Mouse (Mus musculus) urinary bladder, postnatal 14 days (tissue): ENCODE data around the gene Csf2rb.
A peak's percentile ranks its signal among the peaks of the same experiment; 100 is the strongest.
"Not testable (repeated sequence)": the region's sequence is repeated elsewhere in the genome, so short reads cannot be mapped to it uniquely, and the experiment has no call there.

Experiments used
- DNase-seq: peaks from one replicate; pipeline ENCODE4 v3.0.0; 2021; ENCODE audit warnings: low spot score

Csf2rb gene

GRCm38 (mm10) chr15:78325671-78326339 is at the start of gene Csf2rb:
Gene Csf2rb (plus strand): TSS chr15:78325752.
- DNase-seq, result no peak

GRCm38 (mm10) chr15:78278308-78278707 is 47.2 kb upstream of the Csf2rb start:
- no peak for DNase-seq

- DNase-seq, result no peak
Observed at GRCm38 (mm10) chr15:78287941-78288340, 37.6 kb upstream of the Csf2rb start.

- not testable (repeated sequence) for DNase-seq
Observed at GRCm38 (mm10) chr15:78289775-78290174, 35.8 kb upstream of the Csf2rb start.

- not testable (repeated sequence) for DNase-seq
Observed at GRCm38 (mm10) chr15:78293228-78293627, 32.3 kb upstream of the Csf2rb start.

- no peak for DNase-seq
Observed at GRCm38 (mm10) chr15:78293716-78294115, 31.8 kb upstream of the Csf2rb start.

GRCm38 (mm10) chr15:78298558-78298957 is 27.0 kb upstream of the Csf2rb start:
- DNase-seq, result no peak

GRCm38 (mm10) chr15:78299641-78300040 is 25.9 kb upstream of the Csf2rb start:
- DNase-seq, result no peak

- no peak for DNase-seq
Observed at GRCm38 (mm10) chr15:78300773-78301172, 24.8 kb upstream of the Csf2rb start.

- DNase-seq, result no peak
Observed at GRCm38 (mm10) chr15:78302718-78303117, 22.8 kb upstream of the Csf2rb start.

- DNase-seq, result no peak
Observed at GRCm38 (mm10) chr15:78303665-78304233, 21.8 kb upstream of the Csf2rb start.

- DNase-seq, result no peak
Observed at GRCm38 (mm10) chr15:78305341-78305933, 20.1 kb upstream of the Csf2rb start, which contains the start of gene Csf2rb2. Gene Csf2rb2 (minus strand): TSS chr15:78305721.

- DNase-seq, result no peak
Observed at GRCm38 (mm10) chr15:78309865-78310264, 15.7 kb upstream of the Csf2rb start.

GRCm38 (mm10) chr15:78310971-78311370 is 14.6 kb upstream of the Csf2rb start:
- no peak for DNase-seq

- DNase-seq, result not testable (repeated sequence)
Observed at GRCm38 (mm10) chr15:78312421-78313233, 12.9 kb upstream of the Csf2rb start.

- DNase-seq, result not testable (repeated sequence)
Observed at GRCm38 (mm10) chr15:78313659-78314058, 11.9 kb upstream of the Csf2rb start.

- not testable (repeated sequence) for DNase-seq
Observed at GRCm38 (mm10) chr15:78318338-78319171, 7.0 kb upstream of the Csf2rb start.

GRCm38 (mm10) chr15:78320825-78321496 is 4.6 kb upstream of the Csf2rb start:
- DNase-seq, result peak; percentile 80

GRCm38 (mm10) chr15:78323366-78323765 is 2.2 kb upstream of the Csf2rb start:
- DNase-seq, result no peak

- DNase-seq, result no peak
Observed at GRCm38 (mm10) chr15:78324294-78324693, 1.3 kb upstream of the Csf2rb start.

GRCm38 (mm10) chr15:78326747-78327146 is 1.2 kb downstream of the Csf2rb start:
- no peak for DNase-seq
